Mouse (Mus musculus) CH12.LX (cell line): Measurements from ENCODE around the gene Astn2. TPM values are rescaled to one million over a fixed set of nuclear protein-coding genes. Genes with fewer than 3 reads are reported as not detected.

Experiments
- DNase-seq: peaks from one replicate; pipeline ENCODE4 v3.0.0-alpha.2; 2013; ENCODE audit errors: extremely low read depth
- H3K27ac ChIP-seq: 2 replicates; pipeline ENCODE4 v1.5.1; 2012; ENCODE audit warnings: low read depth, mild to moderate bottlenecking, control low read depth, moderate library complexity; ENCODE audit not compliant: insufficient read depth
- H3K27me3 ChIP-seq: replicated peaks from 2 replicates; pipeline ENCODE3; 2012; ENCODE audit warnings: inconsistent platforms
- H3K36me3 ChIP-seq, 2 experiments: replicated peaks in 1 of 2; 2 replicates each; pipeline versions ENCODE3 to v1.6.1; 2012; ENCODE audit warnings: inconsistent platforms in 1 of 2, low read length in 1 of 2, mild to moderate bottlenecking in 1 of 2, mixed read lengths in 1 of 2, moderate library complexity in 1 of 2; ENCODE audit not compliant: control insufficient read depth in 1 of 2, insufficient read depth in 1 of 2
- H3K4me1 ChIP-seq, 2 experiments: 2 replicates each; pipeline ENCODE4 v1.6.1; 2012; ENCODE audit warnings: inconsistent platforms in 1 of 2, moderate library complexity in 1 of 2; ENCODE audit not compliant: insufficient read depth in 2 of 2, control insufficient read depth in 1 of 2
- H3K4me2 ChIP-seq: 2 replicates; pipeline ENCODE4 v1.6.1; 2012; ENCODE audit warnings: low read depth, mild to moderate bottlenecking, control low read depth; ENCODE audit not compliant: poor library complexity, insufficient read depth, severe bottlenecking
- H3K4me3 ChIP-seq, 3 experiments: fragments of 150-350 bp in 1 of 3; sonication (generic) in 1 of 3; replicated peaks in 1 of 3; 2 replicates each; pipeline versions ENCODE3 to v1.5.1; 2011 to 2012; ENCODE audit warnings: low read depth in 2 of 3, low read length in 2 of 3, mild to moderate bottlenecking in 2 of 3, moderate library complexity in 2 of 3, control low read depth in 1 of 3, improper control_type of control experiment in 1 of 3, inconsistent platforms in 1 of 3, mixed read lengths in 1 of 3; ENCODE audit not compliant: poor library complexity in 1 of 3
- H3K79me2 ChIP-seq: replicated peaks from 2 replicates; pipeline ENCODE4 v1.6.1; 2012; ENCODE audit warnings: mild to moderate bottlenecking, moderate library complexity; ENCODE audit not compliant: control insufficient read depth, poor library complexity, insufficient read depth, severe bottlenecking; ENCODE audit errors: extremely low read depth
- H3K9ac ChIP-seq: 2 replicates; pipeline ENCODE4 v1.6.1; 2012; ENCODE audit warnings: low read depth, mild to moderate bottlenecking, control low read depth, moderate library complexity; ENCODE audit not compliant: insufficient read depth
- H3K9me3 ChIP-seq: replicated peaks from 2 replicates; pipeline ENCODE3; 2012; ENCODE audit warnings: low read length, inconsistent platforms, mixed read lengths
- BHLHE40 ChIP-seq: IDR thresholded peaks from 2 replicates; pipeline ENCODE4 v1.6.1; 2011; ENCODE audit warnings: mild to moderate bottlenecking, low read depth, low read length, improper control_type of control experiment
- CTCF ChIP-seq, 2 experiments: IDR thresholded peaks in 1 of 2; conservative IDR thresholded peaks in 1 of 2; 2 replicates each; pipeline ENCODE4 v1.5.1; 2011 to 2012; ENCODE audit warnings: low read depth in 2 of 2, low read length in 2 of 2, improper control_type of control experiment in 1 of 2, inconsistent platforms in 1 of 2, mild to moderate bottlenecking in 1 of 2, moderate library complexity in 1 of 2
- ETS1 ChIP-seq: conservative IDR thresholded peaks from 2 replicates; pipeline ENCODE4 v1.6.1; 2012; ENCODE audit warnings: low read depth, mild to moderate bottlenecking, inconsistent platforms, low read length, improper control_type of control experiment, moderate library complexity
- GABPA ChIP-seq: IDR thresholded peaks from 2 replicates; pipeline ENCODE4 v1.6.1; 2012; ENCODE audit warnings: low read depth, low read length, improper control_type of control experiment, inconsistent platforms; ENCODE audit not compliant: insufficient replicate concordance
- HCFC1 ChIP-seq: IDR thresholded peaks from 2 replicates; pipeline ENCODE4 v1.6.1; 2012; ENCODE audit warnings: low read depth, mild to moderate bottlenecking, inconsistent platforms, low read length, improper control_type of control experiment
- IRF4 ChIP-seq: IDR thresholded peaks from 2 replicates; pipeline ENCODE4 v1.6.1; 2014; ENCODE audit warnings: low read depth, mild to moderate bottlenecking, inconsistent platforms, low read length, improper control_type of control experiment
- JUN ChIP-seq: IDR thresholded peaks from 2 replicates; pipeline ENCODE4 v1.6.1; 2011; ENCODE audit warnings: low read depth, mild to moderate bottlenecking, low read length, improper control_type of control experiment, moderate library complexity; ENCODE audit not compliant: insufficient read depth
- JUND ChIP-seq: conservative IDR thresholded peaks from 2 replicates; pipeline ENCODE4 v1.6.1; 2011; ENCODE audit warnings: low read depth, low read length, improper control_type of control experiment
- KAT2A ChIP-seq: IDR thresholded peaks from 2 replicates; pipeline ENCODE4 v1.6.1; 2012; ENCODE audit warnings: low read length, improper control_type of control experiment, inconsistent platforms; ENCODE audit not compliant: insufficient replicate concordance
- MAX ChIP-seq: IDR thresholded peaks from 2 replicates; pipeline ENCODE4 v1.6.1; 2011; ENCODE audit warnings: low read length, improper control_type of control experiment
- MAZ ChIP-seq: IDR thresholded peaks from 2 replicates; pipeline ENCODE4 v1.6.1; 2012; ENCODE audit warnings: low read depth, mild to moderate bottlenecking, inconsistent platforms, low read length, improper control_type of control experiment, moderate library complexity
- MXI1 ChIP-seq: IDR thresholded peaks from 2 replicates; pipeline ENCODE4 v1.6.1; 2011; ENCODE audit warnings: mild to moderate bottlenecking, low read depth, low read length, improper control_type of control experiment
- MYC ChIP-seq: IDR thresholded peaks from 2 replicates; pipeline ENCODE4 v1.6.1; 2011; ENCODE audit warnings: low read depth, mild to moderate bottlenecking, improper control_type of control experiment, low read length
- NELFE ChIP-seq: IDR thresholded peaks from 2 replicates; pipeline ENCODE4 v1.6.1; 2011; ENCODE audit warnings: low read depth, low read length, improper control_type of control experiment
- NRF1 ChIP-seq: IDR thresholded peaks from 2 replicates; pipeline ENCODE4 v1.6.1; 2014; ENCODE audit warnings: low read depth, mild to moderate bottlenecking, inconsistent platforms, low read length, improper control_type of control experiment, moderate library complexity
- PAX5 ChIP-seq: IDR thresholded peaks from 2 replicates; pipeline ENCODE4 v1.6.1; 2012; ENCODE audit warnings: low read length, inconsistent platforms, mixed read lengths
- POLR2A ChIP-seq: IDR thresholded peaks from 2 replicates; pipeline ENCODE4 v1.6.1; 2011; ENCODE audit warnings: low read depth, mild to moderate bottlenecking, improper control_type of control experiment, low read length
- POLR2AphosphoS2 ChIP-seq: IDR thresholded peaks from 2 replicates; pipeline ENCODE4 v1.6.1; 2011; ENCODE audit warnings: low read depth, low read length, improper control_type of control experiment
- RAD21 ChIP-seq: IDR thresholded peaks from 2 replicates; pipeline ENCODE4 v1.6.1; 2011; ENCODE audit warnings: low read depth, mild to moderate bottlenecking, low read length, improper control_type of control experiment, moderate library complexity
- SIN3A ChIP-seq: IDR thresholded peaks from 2 replicates; pipeline ENCODE4 v1.6.1; 2012; ENCODE audit warnings: low read length, improper control_type of control experiment, inconsistent platforms
- TCF12 ChIP-seq: IDR thresholded peaks from 2 replicates; pipeline ENCODE4 v1.6.1; 2014; ENCODE audit warnings: low read depth, mild to moderate bottlenecking, inconsistent platforms, low read length, improper control_type of control experiment
- UBTF ChIP-seq: IDR thresholded peaks from 2 replicates; pipeline ENCODE4 v1.6.1; 2012; ENCODE audit warnings: low read depth, mild to moderate bottlenecking, inconsistent platforms, low read length, improper control_type of control experiment, moderate library complexity
- USF1 ChIP-seq: IDR thresholded peaks from 2 replicates; pipeline ENCODE4 v1.6.1; 2014; ENCODE audit warnings: low read depth, mild to moderate bottlenecking, inconsistent platforms, low read length, improper control_type of control experiment
- ZKSCAN1 ChIP-seq: IDR thresholded peaks from 2 replicates; pipeline ENCODE4 v1.6.1; 2012; ENCODE audit warnings: low read depth, inconsistent platforms, low read length, improper control_type of control experiment, borderline replicate concordance
- ZMIZ1 ChIP-seq: IDR thresholded peaks from 2 replicates; pipeline ENCODE4 v1.6.1; 2012; ENCODE audit warnings: low read depth, mild to moderate bottlenecking, inconsistent platforms, low read length, improper control_type of control experiment
- ZNF384 ChIP-seq: IDR thresholded peaks from 2 replicates; pipeline ENCODE4 v1.6.1; 2012; ENCODE audit warnings: low read depth, low read length, improper control_type of control experiment, inconsistent platforms
- dilution Hi-C: fragments of 300-500 bp; cut with MboI; formaldehyde crosslinking; loops from 2 replicates; pipeline ENCODE4 v1.14.3; 2020; ENCODE audit warnings: low sequenced_read_pairs; ENCODE audit not compliant: extremely low pct_unique_long_range_greater_than_20kb, extremely low pct_ligation_motif_present
- in situ Hi-C: fragments of 300-500 bp; cut with MboI; formaldehyde crosslinking; loops from 3 replicates; pipeline ENCODE4 v1.14.3; 2019; ENCODE audit warnings: low sequenced_read_pairs, low pct_ligation_motif_present, low pct_unique_long_range_greater_than_20kb, mixed read lengths
- polyA plus RNA-seq: library from polyadenylated mRNA; unstranded; fragments of >175 nt; gene quantifications from 2 replicates; pipeline ENCODE4 v1.2.1, GENCODE M21; 2012; ENCODE audit warnings: low read depth; ENCODE audit not compliant: insufficient read length
- total RNA-seq, 2 experiments: library from RNA; depleted of rRNA; stranded (reverse); fragments of 300-350 nt in 1 of 2; fragments of >200 nt in 1 of 2; gene quantifications; 2 replicates each; pipeline ENCODE4 v1.2.3; 2012 to 2014

Gene Astn2
- total and polyA plus RNA-seq, 3 experiments = not detected

DNA sequence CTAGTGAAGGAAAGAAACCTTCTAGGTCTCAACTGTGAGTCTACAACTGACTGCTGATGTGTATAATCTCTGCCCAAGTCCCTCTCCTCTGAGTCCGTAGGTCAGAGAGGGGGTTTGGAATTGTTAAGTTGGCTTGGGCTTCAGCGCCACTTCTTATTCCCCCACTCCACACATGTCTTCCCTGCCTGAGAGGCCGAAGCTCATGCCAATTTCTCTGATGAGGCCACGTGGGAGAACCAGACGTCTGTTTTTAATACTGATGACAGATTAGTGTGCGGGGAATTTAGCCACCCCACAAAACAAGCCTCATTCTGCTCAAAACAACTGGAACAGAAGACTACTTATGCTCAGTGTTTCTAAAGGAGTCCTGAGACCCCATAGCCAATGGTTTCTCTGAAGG, 872.8 kb downstream of the Astn2 start:
- Histone ChIP-seq H3K9ac (no peak overlapping the region), H3K9me3 (no peaks in the 10 kb centered on the region), H3K27ac (no peak overlapping the region), H3K4me2 (no peak overlapping the region), H3K4me3 (no peak overlapping the region), H3K27me3 (no peaks in the 10 kb centered on the region), H3K79me2 (no peaks in the 10 kb centered on the region), H3K4me1 (no peaks in the 10 kb centered on the region), H3K36me3 (no peaks in the 10 kb centered on the region)
- TF ChIP-seq ZKSCAN1 (no peak), PAX5 (no peak), MXI1 (no peak), CTCF (conservative IDR thresholded peaks at IDR 0.05 in 1 of 2, IDR thresholded peaks at IDR 0.05 in 1 of 2; ENCODE audit: low read depth in 2 of 2, low read length in 2 of 2) (no peak), ZNF384 (no peak), TCF12 (no peak), RAD21 (no peak), GABPA (no peak), USF1 (no peak), ZMIZ1 (no peak), MAX (no peak), MAZ (no peak), NELFE (no peak), KAT2A (no peak), BHLHE40 (no peak), POLR2AphosphoS2 (no peak)
- in situ Hi-C loops = no loop called here
- dilution Hi-C loops = no loop called here
- no peak for DNase-seq

DNA sequence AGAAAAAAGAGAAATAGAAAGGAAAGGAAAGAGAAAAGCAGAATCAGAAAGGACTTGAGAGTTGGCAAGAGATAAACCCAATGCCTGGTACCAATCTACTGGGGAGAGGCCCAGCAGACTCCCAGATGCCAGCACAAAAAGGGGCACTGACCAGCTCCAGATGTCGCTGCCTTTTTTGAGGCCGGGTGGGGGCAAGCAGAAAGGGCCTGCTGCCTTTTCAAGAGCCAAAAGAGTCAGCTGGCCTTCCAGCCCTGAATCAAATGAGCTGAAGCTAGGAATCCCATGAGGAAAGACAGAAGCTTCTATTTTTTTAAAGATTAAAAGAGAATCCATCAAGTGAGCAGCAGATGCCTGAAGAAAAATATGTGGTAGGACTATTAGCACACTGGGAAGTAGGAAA, 873.5 kb downstream of the Astn2 start:
- Histone ChIP-seq H3K27ac (no peak overlapping the region), H3K4me3 (no peak overlapping the region), H3K79me2 (no peaks in the 10 kb centered on the region), H3K9ac (no peak overlapping the region), H3K36me3 (no peaks in the 10 kb centered on the region), H3K4me1 (no peaks in the 10 kb centered on the region), H3K4me2 (no peak overlapping the region), H3K27me3 (no peaks in the 10 kb centered on the region), H3K9me3 (no peaks in the 10 kb centered on the region)
- dilution Hi-C loops = no loop called here
- TF ChIP-seq ETS1 (no peak), HCFC1 (no peak), JUN (no peak), MXI1 (no peak), SIN3A (no peak), TCF12 (no peak), IRF4 (no peak), JUND (no peak), NRF1 (no peak), CTCF (conservative IDR thresholded peaks at IDR 0.05 in 1 of 2, IDR thresholded peaks at IDR 0.05 in 1 of 2; ENCODE audit: low read depth in 2 of 2, low read length in 2 of 2) (no peak), ZNF384 (no peak), POLR2A (no peak), MAX (no peak), USF1 (no peak), UBTF (no peak), MYC (no peak)
- no peak for DNase-seq
- in situ Hi-C loops = no loop called here
